Mouse (Mus musculus) c-Kit-negative CD71-positive TER-119-positive erythroid progenitor cells, embryonic 14.5 days (primary cell): ENCODE results near the gene Gm49394.

ENCODE experiments used
- DNase-seq: peaks from one replicate; pipeline ENCODE4 v3.0.0-alpha.2; 2013; ENCODE audit warnings: low read depth, low spot score

The Gm49394 gene

DNA sequence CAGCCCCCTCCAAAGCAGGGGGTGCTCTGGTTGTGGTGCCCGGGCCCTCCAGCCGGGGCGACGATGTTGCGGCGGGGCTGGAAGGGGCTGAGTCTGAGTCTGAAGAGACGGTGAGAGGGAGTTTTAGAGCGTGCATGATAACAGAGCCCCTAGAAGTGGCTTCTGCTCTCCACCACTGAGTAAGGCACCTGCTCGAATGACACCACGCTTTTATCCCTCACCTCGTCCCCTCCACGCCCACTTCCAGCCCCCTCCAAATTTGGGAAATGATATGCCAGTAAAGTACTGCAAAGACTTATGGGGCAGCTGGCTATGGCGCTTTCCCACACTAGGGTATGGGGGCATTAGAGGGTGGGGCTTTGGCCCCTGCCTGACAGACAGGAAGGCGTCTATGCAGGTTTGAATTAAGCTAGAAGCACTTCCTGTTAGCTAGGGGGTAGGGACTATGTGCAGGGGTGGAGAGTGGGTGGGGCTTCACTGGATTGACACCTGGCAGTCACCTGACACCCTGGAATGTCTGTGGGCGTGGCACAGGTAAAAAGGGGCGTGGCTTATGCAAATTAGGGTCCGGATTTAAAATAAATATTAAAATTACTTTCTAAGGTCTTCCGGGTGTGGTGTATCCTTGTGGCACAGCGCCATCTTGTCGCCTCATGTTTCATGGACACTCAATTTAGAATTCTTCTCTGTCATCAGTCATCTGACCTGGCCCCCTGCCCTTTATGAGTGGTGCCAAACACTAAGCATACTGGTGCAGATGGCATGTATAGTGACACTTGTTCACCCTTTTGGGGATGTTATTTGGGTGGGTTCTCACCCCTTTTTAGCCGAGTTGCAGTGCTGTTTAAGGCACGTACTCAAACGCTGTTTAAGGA lies at the start of gene Gm49394:
Gm49394 (minus strand) TSS at position 192 of the 875 bp plus-strand sequence.
- no peak for DNase-seq

- DNase-seq = peak; percentile 16
Measured at GRCm38 (mm10) chr7:142714783-142715498, 45.2 kb upstream of the Gm49394 start.

DNA sequence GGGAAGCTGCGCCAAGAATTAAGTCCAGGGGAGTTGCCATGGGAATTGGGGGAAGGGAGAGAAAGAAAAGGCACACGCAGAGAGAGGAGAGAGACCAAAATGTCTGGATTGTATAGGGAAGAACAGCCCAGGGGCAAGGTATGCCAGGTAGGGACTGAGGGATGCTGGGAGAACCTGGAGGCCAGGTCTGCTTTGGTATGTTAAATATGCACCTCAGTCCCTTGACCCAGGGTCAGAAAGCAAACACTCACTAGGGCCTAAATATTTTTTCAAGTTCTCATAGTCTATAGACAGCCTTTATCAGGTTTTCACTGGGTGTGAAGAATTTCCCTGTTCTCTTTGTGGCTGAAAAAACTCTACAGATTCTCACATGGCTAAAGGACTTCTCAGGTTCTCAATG lies 37.1 kb upstream of the Gm49394 start:
- no peak for DNase-seq

GRCm38 (mm10) chr7:142699334-142699860 lies 29.7 kb upstream of the Gm49394 start:
- DNase-seq = no peak

DNA sequence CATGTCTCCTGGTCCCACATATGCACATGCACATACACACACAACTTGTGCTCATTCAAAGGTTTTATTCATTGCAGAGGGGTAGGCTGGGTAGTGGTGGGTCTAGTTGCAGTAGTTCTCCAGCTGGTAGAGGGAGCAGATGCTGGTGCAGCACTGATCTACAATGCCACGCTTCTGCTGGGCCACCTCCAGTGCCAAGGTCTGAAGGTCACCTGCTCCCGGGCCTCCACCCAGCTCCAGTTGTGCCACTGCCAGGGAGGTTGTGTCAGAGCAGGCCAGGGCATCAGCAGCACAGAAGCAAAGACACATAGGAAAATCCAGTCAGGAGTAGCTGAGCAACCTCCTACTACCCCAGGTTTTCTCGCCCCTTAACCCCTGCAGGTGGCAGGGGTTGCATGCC lies 8.9 kb upstream of the Gm49394 start:
- no peak for DNase-seq

DNA sequence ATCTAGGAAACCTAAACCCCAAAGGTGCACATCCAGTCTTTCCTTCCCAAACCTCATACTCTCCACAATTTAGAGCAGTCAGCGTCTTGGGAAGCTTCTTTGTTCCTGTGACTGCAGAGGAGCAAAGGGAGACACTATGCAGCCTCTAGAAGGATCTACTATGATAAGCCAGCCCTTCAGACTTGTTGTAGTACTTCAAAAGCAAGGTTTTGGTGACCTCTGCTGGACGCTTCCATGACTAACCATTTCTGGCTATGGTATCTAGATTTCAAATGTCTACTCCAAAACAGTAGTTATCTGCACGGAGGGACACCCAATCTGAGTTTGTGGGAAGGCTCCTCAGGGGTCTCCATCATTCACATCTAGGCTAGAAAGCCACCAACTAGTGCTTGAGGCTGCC lies 5.9 kb upstream of the Gm49394 start:
- no peak for DNase-seq

DNA sequence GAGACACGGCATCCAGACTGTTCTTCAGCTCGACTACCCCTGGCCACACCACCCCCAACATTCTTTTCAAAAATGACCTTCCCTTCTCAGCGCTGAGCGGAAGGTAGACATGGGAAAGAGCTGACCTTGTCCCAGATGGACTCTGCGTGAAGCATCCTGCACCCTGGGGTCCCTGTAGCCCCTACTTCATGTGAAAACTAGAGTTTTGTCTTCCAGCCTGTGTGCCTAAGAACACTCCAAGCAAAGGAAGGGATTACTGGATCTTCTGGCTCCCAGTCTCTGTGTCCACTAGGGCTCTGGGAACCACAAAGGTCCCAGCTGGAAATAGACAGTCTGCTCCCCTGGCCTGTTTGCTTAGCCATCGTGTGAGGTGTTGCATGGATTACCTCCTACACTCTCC lies 5.4 kb upstream of the Gm49394 start:
- no peak for DNase-seq

GRCm38 (mm10) chr7:142672120-142672519 lies 2.4 kb upstream of the Gm49394 start:
- DNase-seq = no peak

DNA sequence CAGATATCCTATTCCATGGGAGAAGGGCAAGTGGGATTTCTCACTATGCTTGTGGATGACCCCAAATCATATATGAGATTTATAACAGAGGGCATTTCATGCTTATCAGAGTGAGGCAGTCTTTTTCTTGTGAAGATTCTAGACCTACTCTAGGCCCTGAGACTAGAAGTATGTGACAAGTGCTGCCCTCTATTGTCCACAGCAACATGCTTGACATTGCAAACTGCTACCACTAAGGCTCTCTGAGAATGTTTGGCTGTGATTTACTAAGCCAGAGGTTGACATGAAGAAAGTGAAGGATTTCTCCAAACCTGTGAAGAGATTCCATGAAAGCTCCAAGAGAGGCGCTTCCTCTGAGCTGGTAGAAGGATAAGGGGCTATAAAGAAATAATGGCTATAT lies 1.3 kb upstream of the Gm49394 start:
- no peak for DNase-seq

GRCm38 (mm10) chr7:142668328-142668727 lies 1.4 kb downstream of the Gm49394 start:
- no peak for DNase-seq

GRCm38 (mm10) chr7:142667521-142667920 lies 2.2 kb downstream of the Gm49394 start:
- no peak for DNase-seq

GRCm38 (mm10) chr7:142666659-142667058 lies 3.1 kb downstream of the Gm49394 start, which contains the start of gene Igf2:
TSS of gene Igf2 (minus strand) at chr7:142666816.
- no peak for DNase-seq

DNA sequence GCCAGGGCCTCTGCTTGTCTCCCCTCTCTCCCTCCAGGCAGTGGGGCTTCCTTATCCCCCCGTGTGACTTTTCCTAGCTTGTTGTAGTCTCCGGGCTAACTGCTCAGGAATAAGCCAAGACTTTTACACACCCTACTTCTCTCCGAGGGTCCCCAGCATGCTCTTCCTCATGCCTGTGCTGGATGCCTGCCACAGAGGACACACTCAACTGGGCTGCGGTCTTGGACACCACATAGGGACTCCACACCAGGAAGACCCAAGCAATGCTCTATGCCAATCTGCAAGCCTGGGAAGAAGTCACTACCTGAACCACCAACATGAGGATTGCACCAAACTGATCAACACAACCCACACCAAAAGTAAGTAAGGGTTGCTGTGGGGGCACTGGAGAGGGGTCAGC lies 3.6 kb downstream of the Gm49394 start:
- no peak for DNase-seq

DNA sequence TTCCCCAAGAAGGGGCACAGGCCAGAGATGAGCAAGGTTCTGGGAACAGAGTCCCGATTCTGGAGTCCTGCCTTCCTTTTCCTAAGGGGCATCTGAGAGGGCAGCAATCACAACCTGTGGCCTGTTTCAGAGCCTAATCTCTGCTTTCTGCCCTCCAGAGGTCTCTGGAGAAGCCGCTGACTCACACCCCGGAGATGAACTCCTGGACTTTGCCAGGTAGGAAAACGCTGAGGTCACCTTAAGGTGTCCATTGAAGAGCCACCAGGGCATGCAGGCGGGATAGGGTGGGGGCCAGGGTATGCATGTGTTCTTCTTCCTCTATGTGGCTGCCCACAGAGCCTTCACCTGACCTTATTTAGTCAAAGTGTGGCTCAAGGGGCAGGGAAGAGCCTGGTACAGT lies 4.4 kb downstream of the Gm49394 start:
- no peak for DNase-seq

DNA sequence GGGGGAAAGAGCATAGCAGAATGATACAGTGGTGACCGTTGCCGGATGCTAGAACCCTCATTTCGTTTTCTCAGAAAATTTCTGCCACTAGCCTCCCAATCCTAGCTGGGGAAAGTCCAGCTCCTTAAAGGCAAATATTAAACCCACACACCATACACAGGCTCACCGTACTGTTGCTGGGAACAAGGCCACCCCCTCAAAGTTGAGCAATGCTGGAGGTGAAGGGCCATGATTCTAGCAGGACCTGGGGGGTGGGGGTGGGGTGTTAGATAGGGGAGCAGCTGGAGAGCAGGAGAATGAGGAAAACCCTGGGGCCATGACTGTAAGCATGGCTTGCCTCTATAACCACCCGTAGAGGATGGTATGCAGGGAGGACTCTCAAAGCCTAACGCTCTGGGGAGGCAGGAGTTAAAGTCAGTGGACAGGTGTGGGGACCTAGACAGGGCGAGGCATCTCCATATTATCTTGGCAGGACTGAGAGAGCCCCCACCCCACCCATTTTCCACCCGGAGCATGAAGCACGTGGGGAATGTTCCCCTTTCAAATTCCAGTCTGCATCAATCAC lies 5.2 kb downstream of the Gm49394 start:
- no peak for DNase-seq

GRCm38 (mm10) chr7:142663931-142664421 lies 5.8 kb downstream of the Gm49394 start:
- DNase-seq = no peak

- DNase-seq = no peak
Measured at GRCm38 (mm10) chr7:142663151-142663550, 6.6 kb downstream of the Gm49394 start.

DNA sequence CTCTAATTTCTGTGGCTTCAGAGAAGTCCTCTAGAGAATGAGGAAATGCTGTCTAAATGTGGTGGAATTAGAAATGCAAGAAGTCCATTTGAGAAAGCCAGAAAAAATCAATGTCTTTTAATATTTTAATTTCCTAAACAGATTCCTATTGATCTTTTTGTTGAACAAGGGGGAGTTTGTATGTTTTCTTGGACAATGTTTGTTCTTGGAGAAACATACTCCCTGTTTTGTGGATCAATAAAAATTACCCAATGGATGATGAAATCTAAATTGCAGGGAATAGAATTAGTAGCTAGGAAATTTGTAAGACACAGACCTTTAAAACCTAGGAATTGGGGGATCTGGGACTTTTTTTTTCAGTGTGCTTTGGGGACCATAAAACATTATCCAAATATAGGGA lies 7.9 kb downstream of the Gm49394 start:
- DNase-seq = no peak

GRCm38 (mm10) chr7:142661046-142661445 lies 8.7 kb downstream of the Gm49394 start:
- DNase-seq = no peak

- DNase-seq = no peak
Measured at GRCm38 (mm10) chr7:142660651-142660945, 9.1 kb downstream of the Gm49394 start.

DNA sequence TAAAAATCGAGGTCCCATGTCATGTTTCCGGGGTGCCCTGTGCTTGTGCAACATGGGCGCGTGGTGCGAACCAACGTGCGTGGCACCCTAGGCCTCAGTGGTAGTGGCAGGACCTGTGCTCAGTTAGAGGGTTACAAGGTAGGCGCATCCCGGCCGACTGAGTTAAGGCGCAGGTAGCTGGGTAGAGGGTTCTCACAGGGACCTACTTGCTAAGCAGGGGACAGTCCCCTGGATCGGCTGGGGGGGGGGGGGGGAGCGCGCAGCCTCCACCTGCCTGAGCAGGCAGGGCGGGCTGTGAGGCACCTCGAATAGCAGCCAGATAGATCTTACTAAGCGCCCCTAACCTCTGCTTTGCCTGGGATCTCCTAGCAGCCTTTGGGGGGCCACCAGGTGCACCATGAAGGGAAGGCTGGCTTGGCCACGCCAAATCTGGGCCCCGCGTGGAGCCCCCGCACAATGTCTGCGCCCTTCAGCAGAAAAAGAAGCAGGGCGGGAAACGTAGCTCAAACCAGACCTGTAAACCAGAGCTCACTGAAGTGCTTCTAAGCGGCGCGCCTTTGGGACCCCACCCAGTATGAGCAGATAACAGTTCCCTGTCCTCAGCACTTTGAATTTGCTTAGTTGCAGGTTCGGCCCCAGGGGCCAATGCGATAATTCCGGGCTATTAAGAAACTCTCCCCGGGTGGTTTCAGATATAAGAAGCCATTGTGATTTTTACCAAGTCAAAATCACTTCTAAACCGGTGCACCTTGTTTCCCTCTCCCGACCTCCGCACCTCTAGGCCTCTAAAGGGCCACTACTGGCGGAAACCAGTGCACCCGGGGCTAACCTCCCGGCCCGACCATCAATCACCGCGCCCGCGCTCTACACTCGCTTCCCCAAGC lies 9.7 kb downstream of the Gm49394 start:
- no peak for DNase-seq
